9 mouse cellular contexts compared by ENCODE assay signal in the genomic region with DNA sequence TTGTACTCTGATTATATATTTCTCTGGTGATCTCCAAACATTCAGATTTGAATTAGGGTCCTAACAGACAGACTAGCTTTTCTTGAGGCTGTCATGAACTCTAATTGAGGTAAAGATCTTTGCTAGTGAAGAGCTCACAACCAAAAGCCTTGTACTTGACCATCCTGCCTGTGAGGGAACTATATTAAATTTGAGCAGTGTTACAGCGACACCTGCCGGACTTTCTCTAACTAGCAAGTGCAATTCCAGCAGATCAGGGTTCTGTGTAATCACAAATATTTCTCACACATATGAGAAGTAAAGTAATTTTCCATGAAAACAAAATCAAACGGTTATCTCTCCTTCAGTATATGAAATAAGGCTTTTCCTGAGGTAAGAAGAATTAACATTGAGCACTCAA.
DNase-seq lines count a peak whose midpoint lies in the region; ATAC-seq and TF ChIP-seq lines count a peak whose summit lies in the region.
"Had no signal": no experiment of that assay in that cellular context is flagged by ENCODE, and none has a peak within 500 bp of the region (broad histone marks: within the 10 kb centered on the region; RNA-seq: fewer than 3 reads in every experiment).

No protein-coding gene starts in this region.

- H3K9ac ChIP-seq in forebrain, embryonic 11.5 days (ENCODE audit: low read length), result no peak overlapping the region
- H3K9ac ChIP-seq in forebrain, embryonic 15.5 days (replicated peaks), result no peak overlapping the region
- H3K9ac ChIP-seq: lung, embryonic 15.5 days had no signal

- peak; percentile 32; the same call in 1 of the 2 replicates for TF ChIP-seq CTCF in spleen, adult 2 months (IDR thresholded peaks at IDR 0.05; ENCODE audit: extremely low read depth, insufficient read depth, insufficient read length, insufficient replicate concordance)

- no peaks in the 10 kb centered on the region for H3K9me3 ChIP-seq in forebrain, embryonic 11.5 days (ENCODE audit: control insufficient read depth, low read length)
- H3K9me3 ChIP-seq in forebrain, embryonic 15.5 days, result no peaks in the 10 kb centered on the region
- H3K9me3 ChIP-seq: lung, embryonic 15.5 days had no signal

- no peaks in the 10 kb centered on the region for H3K36me3 ChIP-seq in forebrain, embryonic 11.5 days (ENCODE audit: control insufficient read depth, insufficient read depth, low read length)
- no peaks in the 10 kb centered on the region for H3K36me3 ChIP-seq in forebrain, embryonic 15.5 days
- no peaks in the 10 kb centered on the region for H3K36me3 ChIP-seq in spleen, adult 2 months (ENCODE audit: control insufficient read depth, insufficient read depth, low read length)
- H3K36me3 ChIP-seq: lung, embryonic 15.5 days had no signal

- no peak for TF ChIP-seq POLR2A in spleen, adult 2 months (IDR thresholded peaks at IDR 0.05; ENCODE audit: low read depth, low read length)

- DNase-seq in forebrain, embryonic 11.5 days (ENCODE audit: low spot score), result peak; percentile 80
- peak; percentile 77 for DNase-seq in T-cell, adult 2 months (ENCODE audit: low spot score)
- DNase-seq in heart, adult 9 months (ENCODE audit: low spot score in 2 of 2), result peak; percentile 30 to 68
- DNase-seq in layer of hippocampus, postnatal 25 days (ENCODE audit: extremely low spot score in 1 of 2, low spot score in 1 of 2), result peak; percentile 62 to 88
- peak; percentile 85 for DNase-seq in mesoderm, embryonic 11.5 days (ENCODE audit: low read depth, low spot score)
- peak; percentile 54 to 63 for DNase-seq in spleen, adult 2 months (ENCODE audit: low read depth in 1 of 2, low spot score in 2 of 2)

- no peaks in the 10 kb centered on the region for H3K27me3 ChIP-seq in forebrain, embryonic 11.5 days (ENCODE audit: control insufficient read depth, insufficient read depth, low read length)
- H3K27me3 ChIP-seq in forebrain, embryonic 15.5 days, result no peaks in the 10 kb centered on the region
- no peaks in the 10 kb centered on the region for H3K27me3 ChIP-seq in spleen, adult 2 months (ENCODE audit: control insufficient read depth, insufficient read depth, low read length)
- H3K27me3 ChIP-seq: lung, embryonic 15.5 days had no signal

- no peak for ATAC-seq in forebrain, embryonic 11.5 days (replicated peaks; ENCODE audit: low FRiP score)
- no peak for ATAC-seq in forebrain, embryonic 15.5 days (replicated peaks)
- ATAC-seq in common myeloid progenitor, adult 5-6 weeks (replicated peaks; ENCODE audit: low read depth, poor library complexity, severe bottlenecking), result peak; percentile 92

- no peaks in the 10 kb centered on the region for H3K4me1 ChIP-seq in forebrain, embryonic 11.5 days (replicated peaks; ENCODE audit: control insufficient read depth, insufficient read depth, low read length)
- no peaks in the 10 kb centered on the region for H3K4me1 ChIP-seq in forebrain, embryonic 15.5 days
- H3K4me1 ChIP-seq in spleen, adult 2 months (ENCODE audit: control insufficient read depth, insufficient read depth, insufficient read length), result no peaks in the 10 kb centered on the region

- no peak overlapping the region for H3K4me2 ChIP-seq in forebrain, embryonic 11.5 days (ENCODE audit: low read depth, low read length, severe bottlenecking)
- no peak overlapping the region for H3K4me2 ChIP-seq in forebrain, embryonic 15.5 days (replicated peaks)
- H3K4me2 ChIP-seq: lung, embryonic 15.5 days had no signal

- no peak overlapping the region for H3K27ac ChIP-seq in forebrain, embryonic 11.5 days (ENCODE audit: low read depth, low read length)
- H3K27ac ChIP-seq in forebrain, embryonic 15.5 days (replicated peaks), result no peak overlapping the region
- H3K27ac ChIP-seq in spleen, adult 2 months (ENCODE audit: insufficient read depth, low read length), result no peak overlapping the region
- H3K27ac ChIP-seq: lung, embryonic 15.5 days had no signal

- under 1% methylated on average over 3 of the region's 3 CpGs for WGBS in forebrain, embryonic 11.5 days
- under 1% methylated on average over 3 of the region's 3 CpGs for WGBS in forebrain, embryonic 15.5 days
- 1% methylated on average over 3 of the region's 3 CpGs for WGBS in spleen, adult 2 months

- no peak overlapping the region for H3K4me3 ChIP-seq in forebrain, embryonic 11.5 days (ENCODE audit: low read depth, low read length)
- no peak overlapping the region for H3K4me3 ChIP-seq in forebrain, embryonic 15.5 days
- no peak overlapping the region for H3K4me3 ChIP-seq in spleen, adult 2 months (ENCODE audit: extremely low read depth, insufficient read depth, insufficient read length)
- H3K4me3 ChIP-seq: lung, embryonic 15.5 days had no signal
